Mouse (Mus musculus) forebrain, embryonic 16.5 days (tissue): Measurements from ENCODE around the gene Pcp4l1. TPM values are rescaled to one million over a fixed set of nuclear protein-coding genes. Genes with fewer than 3 reads are reported as not detected.
"Not testable (repeated sequence)": the region's sequence is repeated elsewhere in the genome, so short reads cannot be mapped to it uniquely, and the experiment has no call there.

Experiments
- ATAC-seq: fragments of 200-750 bp; cut with Nextera tagmentation; 2 replicates; pipeline ENCODE4 v1.8.0; 2017; ENCODE audit warnings: mild to moderate bottlenecking, moderate library complexity
- H3K27ac ChIP-seq: fragments of 300-500 bp; sonication (generic); 2 replicates; pipeline ENCODE4 v1.5.1; 2014; ENCODE audit warnings: low read length, control low read depth
- H3K27me3 ChIP-seq: fragments of 300-500 bp; sonication (generic); replicated peaks from 2 replicates; pipeline ENCODE4 v1.6.1; 2014; ENCODE audit warnings: low read length; ENCODE audit not compliant: control insufficient read depth, insufficient read depth
- H3K36me3 ChIP-seq: fragments of 300-500 bp; sonication (generic); 2 replicates; pipeline ENCODE4 v1.6.1; 2014; ENCODE audit not compliant: control insufficient read depth, insufficient read depth
- H3K4me1 ChIP-seq: fragments of 300-500 bp; sonication (generic); replicated peaks from 2 replicates; pipeline ENCODE4 v1.6.1; 2014; ENCODE audit warnings: low read length; ENCODE audit not compliant: control insufficient read depth, insufficient read depth
- H3K4me2 ChIP-seq: fragments of 300-500 bp; sonication (generic); 2 replicates; pipeline ENCODE4 v1.6.1; 2014; ENCODE audit warnings: mild to moderate bottlenecking, low read length, control low read depth
- H3K4me3 ChIP-seq: fragments of 300-500 bp; sonication (generic); replicated peaks from 2 replicates; pipeline ENCODE4 v1.5.1; 2014; ENCODE audit warnings: mild to moderate bottlenecking, low read length, control low read depth
- H3K9ac ChIP-seq: fragments of 300-500 bp; sonication (generic); replicated peaks from 2 replicates; pipeline ENCODE4 v1.6.1; 2014; ENCODE audit warnings: low read depth, low read length, control low read depth
- H3K9me3 ChIP-seq: fragments of 300-500 bp; sonication (generic); 2 replicates; pipeline ENCODE4 v1.6.1; 2016; ENCODE audit warnings: low read length; ENCODE audit not compliant: control insufficient read depth
- WGBS: fragments of 180-500 bp; shearing (Covaris S2); extraction: QIAGEN DNeasy Blood & Tissue Kit; methylation state at CpG from one replicate; pipeline ENCODE4 v1.1.7; 2014; 5-methylcytosine and 5-hydroxymethylcytosine counted together
- polyA plus RNA-seq: library from polyadenylated mRNA; unstranded; fragments of >200 nt; fragmentation: Nextera tagmentation; extraction: Ambion mirVana; gene quantifications from 2 replicates; pipeline ENCODE4 v1.2.1, GENCODE M21; 2015

Gene Pcp4l1
- polyA plus RNA-seq, 1 experiment from 2014 or later: 7.1 TPM

DNA sequence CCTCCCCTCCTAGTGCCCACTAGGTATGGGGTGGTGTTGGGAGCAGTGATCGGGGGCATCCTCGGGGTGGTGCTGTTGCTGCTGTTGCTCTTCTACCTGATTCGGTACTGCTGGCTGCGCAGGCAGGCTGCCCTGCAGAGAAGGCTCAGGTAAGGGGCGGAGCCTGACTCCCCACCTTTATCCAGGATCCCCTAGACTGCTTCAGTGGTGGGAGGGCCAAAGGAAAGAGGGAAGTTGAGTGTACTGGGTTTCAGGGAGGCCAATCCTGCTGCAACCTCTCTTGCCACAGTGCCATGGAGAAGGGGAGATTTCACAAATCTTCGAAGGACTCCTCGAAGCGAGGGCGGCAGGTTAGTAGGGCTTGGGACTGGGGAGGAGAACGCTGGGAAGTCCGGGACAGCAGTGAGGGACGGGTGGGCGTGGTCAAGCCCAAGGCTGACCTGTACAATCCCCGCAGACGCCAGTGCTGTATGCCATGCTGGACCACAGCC is 36.5 kb downstream of the Pcp4l1 start:
- ATAC-seq: no peak
- no peak overlapping the region for H3K27ac ChIP-seq
- H3K4me3 ChIP-seq: no peak overlapping the region
- H3K9ac ChIP-seq: no peak overlapping the region
- peaks cover 24% of the 10 kb centered on the region for H3K27me3 ChIP-seq
- no peaks in the 10 kb centered on the region for H3K9me3 ChIP-seq
- peaks cover 4% of the 10 kb centered on the region; the same call in 1 of the 2 replicates for H3K4me1 ChIP-seq
- H3K4me2 ChIP-seq: peak overlapping the region; percentile 30
- 4% methylated on average over 15 of the region's 15 CpGs for WGBS
- no peaks in the 10 kb centered on the region for H3K36me3 ChIP-seq

GRCm38 (mm10) chr1:171157965-171158364 is 38.1 kb downstream of the Pcp4l1 start:
- Histone ChIP-seq H3K9ac (no peak overlapping the region), H3K4me2 (no peak overlapping the region), H3K4me1 (peaks cover 4% of the 10 kb centered on the region; the same call in 1 of the 2 replicates), H3K9me3 (no peaks in the 10 kb centered on the region), H3K4me3 (no peak overlapping the region), H3K27me3 (peaks cover 24% of the 10 kb centered on the region), H3K36me3 (no peaks in the 10 kb centered on the region), H3K27ac (no peak overlapping the region)
- ATAC-seq: no peak

DNA sequence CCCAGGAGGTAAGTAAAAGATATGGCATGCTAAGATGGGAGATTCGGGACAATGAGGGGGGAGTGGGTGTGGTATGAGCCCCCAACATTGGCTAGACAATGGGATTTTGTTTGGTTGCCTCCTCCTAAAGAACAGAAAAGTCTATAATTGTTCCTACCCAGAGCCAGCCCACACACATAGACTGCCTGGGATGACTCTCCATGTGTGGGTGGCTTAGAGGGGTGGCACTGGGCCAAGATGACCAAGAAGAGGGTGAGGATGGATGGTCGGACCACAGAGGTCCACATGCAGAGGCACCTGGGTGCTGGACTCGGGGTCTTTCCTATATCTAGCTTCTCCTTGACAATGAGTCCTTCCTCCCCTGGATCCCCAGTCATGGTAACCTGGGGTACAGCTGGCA is 39.4 kb downstream of the Pcp4l1 start:
- no peak for ATAC-seq
- WGBS: 74% methylated on average over 3 of the region's 3 CpGs
- H3K9ac ChIP-seq: no peak overlapping the region

GRCm38 (mm10) chr1:171151966-171152365 is 44.1 kb downstream of the Pcp4l1 start:
- no peak for ATAC-seq
- Histone ChIP-seq H3K9ac (no peak overlapping the region), H3K4me3 (no peak overlapping the region), H3K36me3 (no peaks in the 10 kb centered on the region), H3K27ac (no peak overlapping the region), H3K27me3 (peaks cover 10% of the 10 kb centered on the region), H3K4me1 (peaks cover 13% of the 10 kb centered on the region), H3K9me3 (no peaks in the 10 kb centered on the region), H3K4me2 (no peak overlapping the region)
- 83% methylated on average over 4 of the region's 4 CpGs for WGBS

More for the DNA sequence above, 39.4 kb downstream of the Pcp4l1 start:
- Histone ChIP-seq H3K9me3 (no peaks in the 10 kb centered on the region), H3K4me2 (no peak overlapping the region), H3K27me3 (peaks cover 24% of the 10 kb centered on the region), H3K4me3 (no peak overlapping the region), H3K36me3 (no peaks in the 10 kb centered on the region), H3K27ac (no peak overlapping the region), H3K4me1 (peaks cover 4% of the 10 kb centered on the region; the same call in 1 of the 2 replicates)

- H3K4me2 ChIP-seq: peak overlapping the region; percentile 80
- H3K27ac ChIP-seq: peak overlapping the region; percentile 81
- peaks cover 3% of the 10 kb centered on the region for H3K27me3 ChIP-seq
- H3K36me3 ChIP-seq: no peaks in the 10 kb centered on the region
- H3K9ac ChIP-seq: peak overlapping the region; percentile 90
- H3K4me1 ChIP-seq: peaks cover 13% of the 10 kb centered on the region
- peak; percentile 51 for ATAC-seq
- peak overlapping the region; percentile 78 for H3K4me3 ChIP-seq
- WGBS: 5% methylated on average over 18 of the region's 18 CpGs
- no peaks in the 10 kb centered on the region for H3K9me3 ChIP-seq
These were observed 45.2 kb downstream of the Pcp4l1 start for GRCm38 (mm10) chr1:171150838-171151391.

- no peaks in the 10 kb centered on the region for H3K9me3 ChIP-seq
- peaks cover 3% of the 10 kb centered on the region for H3K27me3 ChIP-seq
- under 1% methylated on average over 34 of the region's 34 CpGs for WGBS
- H3K27ac ChIP-seq: peak within 1 kb of the TSS; percentile 81
- ATAC-seq: peak; percentile 98
- H3K4me2 ChIP-seq: peak within 1 kb of the TSS; percentile 89
- H3K36me3 ChIP-seq: no peaks in the 10 kb centered on the region
- peak within 1 kb of the TSS; percentile 78 for H3K4me3 ChIP-seq
- H3K4me1 ChIP-seq: peaks cover 13% of the 10 kb centered on the region
- peak within 1 kb of the TSS; percentile 90 for H3K9ac ChIP-seq
These were observed 45.9 kb downstream of the Pcp4l1 start, which contains the start of the genes Sdhc and Mpz for GRCm38 (mm10) chr1:171149974-171150760. Sdhc (minus strand) TSS chr1:171150603. Mpz (plus strand) TSS chr1:171150711.

- H3K9ac ChIP-seq, H3K4me2 ChIP-seq, H3K9me3 ChIP-seq, H3K4me1 ChIP-seq, H3K4me3 ChIP-seq, H3K27me3 ChIP-seq, H3K27ac ChIP-seq, ATAC-seq: not testable (repeated sequence)
- WGBS: 82% methylated on average over 9 of the region's 11 CpGs
- H3K36me3 ChIP-seq: peaks cover 28% of the 10 kb centered on the region
These were observed 53.1 kb downstream of the Pcp4l1 start for GRCm38 (mm10) chr1:171142981-171143380.

DNA sequence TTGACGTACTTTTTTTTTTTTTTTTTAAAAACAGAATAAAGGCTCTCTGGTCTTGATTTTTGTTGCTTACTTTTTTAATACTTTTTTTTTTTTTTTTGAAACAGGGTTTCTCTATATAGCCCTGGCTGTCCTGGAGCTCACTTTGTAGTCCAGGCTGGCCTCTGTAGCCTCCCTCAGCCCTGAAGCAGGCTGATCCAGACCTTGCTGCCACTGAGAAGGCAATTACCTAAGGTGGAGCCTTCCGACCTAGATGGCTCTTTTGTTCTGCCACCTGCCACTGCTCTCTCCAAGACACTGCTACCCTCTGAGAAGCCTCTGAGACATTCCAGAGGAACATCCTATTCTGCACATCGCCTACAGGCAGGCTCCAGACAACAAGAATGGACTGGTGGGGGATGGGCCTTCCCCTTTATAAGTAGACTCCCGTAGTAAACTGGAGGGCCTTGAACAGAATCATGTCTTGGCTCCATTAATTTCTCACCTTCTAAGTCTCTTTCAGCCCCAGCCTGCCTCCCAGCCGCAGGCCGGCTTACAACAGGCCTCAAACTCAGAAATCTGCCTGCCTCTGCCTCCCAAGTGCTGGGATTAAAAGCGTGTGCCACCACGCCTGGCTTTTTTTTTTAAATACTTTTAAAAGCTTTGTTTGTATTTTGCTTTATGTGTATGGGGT is 58.4 kb downstream of the Pcp4l1 start:
- H3K4me3 ChIP-seq, H3K4me1 ChIP-seq, H3K9me3 ChIP-seq, H3K27me3 ChIP-seq, H3K4me2 ChIP-seq, H3K27ac ChIP-seq, ATAC-seq, H3K9ac ChIP-seq: not testable (repeated sequence)
- 89% methylated on average over 8 of the region's 8 CpGs for WGBS
- peaks cover 45% of the 10 kb centered on the region for H3K36me3 ChIP-seq

GRCm38 (mm10) chr1:171135600-171135999 is 60.5 kb downstream of the Pcp4l1 start:
- WGBS: 98% methylated on average over 2 of the region's 2 CpGs
- no peak overlapping the region for H3K4me2 ChIP-seq
- no peak overlapping the region for H3K4me3 ChIP-seq
- H3K9me3 ChIP-seq: no peaks in the 10 kb centered on the region
- no peaks in the 10 kb centered on the region for H3K27me3 ChIP-seq
- ATAC-seq: no peak
- H3K4me1 ChIP-seq: no peaks in the 10 kb centered on the region
- H3K36me3 ChIP-seq: peaks cover 41% of the 10 kb centered on the region
- H3K27ac ChIP-seq: no peak overlapping the region
- H3K9ac ChIP-seq: no peak overlapping the region
